Mouse (Mus musculus) adrenal gland, postnatal 14 days (tissue): Measurements from ENCODE around the gene Gm5426. TPM values are rescaled to one million over a fixed set of nuclear protein-coding genes. Genes with fewer than 3 reads are reported as not detected.
"Not testable (repeated sequence)": the region's sequence is repeated elsewhere in the genome, so short reads cannot be mapped to it uniquely, and the experiment has no call there.

Source experiments
- DNase-seq: peaks from one replicate; pipeline ENCODE4 v3.0.0; 2021; ENCODE audit warnings: mixed read lengths
- long read RNA-seq, 2 experiments: library from polyadenylated mRNA; stranded (forward); transcript quantifications; one replicate each; pipeline ENCODE4 v2.0.0; 2021
- total RNA-seq: library from RNA; stranded (reverse); gene quantifications from 2 replicates; pipeline ENCODE4 v1.2.3, GENCODE M21; 2021

Gene Gm5426
- total RNA-seq: not detected in 2 replicates
- long read RNA-seq, experiment 1: 0 reads
- long read RNA-seq, experiment 2: 0 reads

- DNase-seq: not testable (repeated sequence)
Measured at GRCm38 (mm10) chr10:96136451-96136850, at the start of gene Gm5426. Gene Gm5426 (plus strand): TSS chr10:96136603.

- no peak for DNase-seq
Measured at GRCm38 (mm10) chr10:96089744-96090143, 46.7 kb upstream of the Gm5426 start.

- DNase-seq: no peak
Measured at GRCm38 (mm10) chr10:96090388-96090787, 46.0 kb upstream of the Gm5426 start.

GRCm38 (mm10) chr10:96093890-96094531 is 42.4 kb upstream of the Gm5426 start:
- DNase-seq: no peak

- no peak for DNase-seq
Measured at GRCm38 (mm10) chr10:96094559-96094958, 41.8 kb upstream of the Gm5426 start.

GRCm38 (mm10) chr10:96096730-96097129 is 39.7 kb upstream of the Gm5426 start:
- no peak for DNase-seq

- no peak for DNase-seq
Measured at GRCm38 (mm10) chr10:96101035-96101434, 35.4 kb upstream of the Gm5426 start.

GRCm38 (mm10) chr10:96104158-96104557 is 32.2 kb upstream of the Gm5426 start:
- no peak for DNase-seq

- DNase-seq: no peak
Measured at GRCm38 (mm10) chr10:96104624-96105023, 31.8 kb upstream of the Gm5426 start.

- no peak for DNase-seq
Measured at GRCm38 (mm10) chr10:96105124-96105523, 31.3 kb upstream of the Gm5426 start.

- DNase-seq: no peak
Measured at GRCm38 (mm10) chr10:96106972-96107720, 29.3 kb upstream of the Gm5426 start.

- no peak for DNase-seq
Measured at GRCm38 (mm10) chr10:96107825-96108224, 28.6 kb upstream of the Gm5426 start.

GRCm38 (mm10) chr10:96115325-96115724 is 21.1 kb upstream of the Gm5426 start:
- DNase-seq: no peak

GRCm38 (mm10) chr10:96120821-96121220 is 15.6 kb upstream of the Gm5426 start:
- DNase-seq: no peak

- no peak for DNase-seq
Measured at GRCm38 (mm10) chr10:96121249-96122010, 15.0 kb upstream of the Gm5426 start.

GRCm38 (mm10) chr10:96123885-96124284 is 12.5 kb upstream of the Gm5426 start:
- no peak for DNase-seq

GRCm38 (mm10) chr10:96124290-96124689 is 12.1 kb upstream of the Gm5426 start:
- DNase-seq: no peak

GRCm38 (mm10) chr10:96125771-96126454 is 10.5 kb upstream of the Gm5426 start:
- DNase-seq: peak; percentile 43

- no peak for DNase-seq
Measured at GRCm38 (mm10) chr10:96129213-96129612, 7.2 kb upstream of the Gm5426 start.

GRCm38 (mm10) chr10:96130406-96130805 is 6.0 kb upstream of the Gm5426 start:
- DNase-seq: no peak

- no peak for DNase-seq
Measured at GRCm38 (mm10) chr10:96131112-96131511, 5.3 kb upstream of the Gm5426 start.

GRCm38 (mm10) chr10:96132161-96132560 is 4.2 kb upstream of the Gm5426 start:
- DNase-seq: peak; percentile 71
